Mouse (Mus musculus) gastrocnemius, postnatal 36 days (tissue): Measurements from ENCODE around the gene Ankar. TPM values are rescaled to one million over a fixed set of nuclear protein-coding genes. Genes with fewer than 3 reads are reported as not detected.
A peak's percentile ranks its signal among the peaks of the same experiment; 100 is the strongest.

Experiments
- DNase-seq, 2 experiments: peaks; one replicate each; pipeline ENCODE4 v3.0.0; 2022
- intact Hi-C: fragments of 180-260 bp; cut with DNase I; formaldehyde crosslinking; loops from one replicate; pipeline ENCODE4 v1.15.1; 2025
- total RNA-seq, 2 experiments: library from RNA; stranded (reverse); gene quantifications; 2 replicates each; pipeline ENCODE4 v1.2.3; 2021

The Ankar gene
- total RNA-seq, 2 experiments from 2014 or later, result not detected

- DNase-seq, result no peak
- intact Hi-C loops, result loop anchor here (10.0 kb wide), 1 partner anchor 560 kb away; no protein-coding TSS in a partner anchor
Measured at GRCm38 (mm10) chr1:72715065-72715464, 14.7 kb upstream of the Ankar start.

GRCm38 (mm10) chr1:72714547-72714946, 14.2 kb upstream of the Ankar start:
- intact Hi-C loops, result loop anchor here (10.0 kb wide), 1 partner anchor 560 kb away; no protein-coding TSS in a partner anchor

GRCm38 (mm10) chr1:72711684-72712083, 11.3 kb upstream of the Ankar start:
- intact Hi-C loops, result loop anchor here (10.0 kb wide), 1 partner anchor 563 kb away; no protein-coding TSS in a partner anchor
- no peak for DNase-seq

More at GRCm38 (mm10) chr1:72714547-72714946, 14.2 kb upstream of the Ankar start:
- DNase-seq, result no peak

- peak; percentile 90 to 92 for DNase-seq
- intact Hi-C loops, result loop anchor here (10.0 kb wide), 1 partner anchor 564 kb away; no protein-coding TSS in a partner anchor
Measured at GRCm38 (mm10) chr1:72710753-72711653, 10.6 kb upstream of the Ankar start, which contains the start of gene Rpl37a. Rpl37a (plus strand) TSS chr1:72711290.

GRCm38 (mm10) chr1:72707525-72707924, 7.1 kb upstream of the Ankar start:
- no peak for DNase-seq
- intact Hi-C loops, result no loop called here

- DNase-seq, result no peak
- intact Hi-C loops, result no loop called here
Measured at GRCm38 (mm10) chr1:72698651-72699050, 1.7 kb downstream of the Ankar start.

GRCm38 (mm10) chr1:72696256-72696655, 4.1 kb downstream of the Ankar start:
- DNase-seq, result no peak
- intact Hi-C loops, result no loop called here

- no peak for DNase-seq
- intact Hi-C loops, result no loop called here
Measured at GRCm38 (mm10) chr1:72673070-72673469, 27.3 kb downstream of the Ankar start.

GRCm38 (mm10) chr1:72640658-72641410, 59.5 kb downstream of the Ankar start:
- DNase-seq, result no peak
- intact Hi-C loops, result no loop called here

GRCm38 (mm10) chr1:72635221-72635620, 65.2 kb downstream of the Ankar start:
- intact Hi-C loops, result no loop called here
- DNase-seq, result no peak

- intact Hi-C loops, result no loop called here
- DNase-seq, result no peak
Measured at GRCm38 (mm10) chr1:72612172-72612571, 88.2 kb downstream of the Ankar start.

GRCm38 (mm10) chr1:72609887-72610877, 90.2 kb downstream of the Ankar start:
- intact Hi-C loops, result no loop called here
- no peak for DNase-seq

GRCm38 (mm10) chr1:72609129-72609528, 91.2 kb downstream of the Ankar start:
- no peak for DNase-seq
- intact Hi-C loops, result no loop called here

GRCm38 (mm10) chr1:72606186-72606673, 94.1 kb downstream of the Ankar start:
- intact Hi-C loops, result no loop called here
- no peak for DNase-seq

- intact Hi-C loops, result no loop called here
Measured at GRCm38 (mm10) chr1:72602803-72603202, 97.6 kb downstream of the Ankar start.

GRCm38 (mm10) chr1:72602186-72602585, 98.2 kb downstream of the Ankar start:
- intact Hi-C loops, result no loop called here
- no peak for DNase-seq

More at GRCm38 (mm10) chr1:72602803-72603202, 97.6 kb downstream of the Ankar start:
- DNase-seq, result no peak

GRCm38 (mm10) chr1:72601233-72601632, 99.1 kb downstream of the Ankar start:
- intact Hi-C loops, result no loop called here

GRCm38 (mm10) chr1:72600778-72601177, 99.6 kb downstream of the Ankar start:
- intact Hi-C loops, result no loop called here
- DNase-seq, result no peak

More at GRCm38 (mm10) chr1:72601233-72601632, 99.1 kb downstream of the Ankar start:
- no peak for DNase-seq
